Mouse (Mus musculus) thymus, adult 2 months (tissue): ENCODE data around the gene Tmem121. TPM values are rescaled to one million over a fixed set of nuclear protein-coding genes. Genes with fewer than 3 reads are reported as not detected.

Experiments used
- DNase-seq: peaks from one replicate; pipeline ENCODE4 v3.0.0; 2021
- H3K27ac ChIP-seq: fragments of 200-500 bp; 2 replicates; pipeline ENCODE4 v1.5.1; 2012; ENCODE audit warnings: low read length, control low read depth; ENCODE audit not compliant: control insufficient read depth, insufficient read depth
- H3K27me3 ChIP-seq: fragments of 200-500 bp; 2 replicates; pipeline ENCODE4 v1.6.1; 2012; ENCODE audit warnings: mild to moderate bottlenecking, low read length, moderate library complexity, mixed read lengths; ENCODE audit not compliant: control insufficient read depth, insufficient read depth
- H3K36me3 ChIP-seq: fragments of 200-500 bp; 2 replicates; pipeline ENCODE4 v1.6.1; 2012; ENCODE audit warnings: mild to moderate bottlenecking, low read length, moderate library complexity; ENCODE audit not compliant: control insufficient read depth, insufficient read depth
- H3K4me1 ChIP-seq: fragments of 200-500 bp; replicated peaks from 2 replicates; pipeline ENCODE4 v1.6.1; 2012; ENCODE audit warnings: low read length; ENCODE audit not compliant: control insufficient read depth, insufficient read depth
- H3K4me3 ChIP-seq: fragments of 200-500 bp; 2 replicates; pipeline ENCODE4 v1.5.1; 2012; ENCODE audit warnings: mild to moderate bottlenecking, low read length, control low read depth, moderate library complexity; ENCODE audit not compliant: control insufficient read depth, insufficient read depth
- CTCF ChIP-seq: fragments of 200-500 bp; IDR thresholded peaks from 2 replicates; pipeline ENCODE4 v1.5.1; 2012; ENCODE audit warnings: mild to moderate bottlenecking, control low read depth, low read length, moderate library complexity, borderline replicate concordance; ENCODE audit not compliant: control insufficient read depth, poor library complexity, insufficient read depth; ENCODE audit errors: extremely low read depth
- POLR2A ChIP-seq: fragments of 200-500 bp; IDR thresholded peaks from 2 replicates; pipeline ENCODE4 v1.6.1; 2012; ENCODE audit warnings: mild to moderate bottlenecking, low read length, control low read depth, moderate library complexity; ENCODE audit not compliant: control insufficient read depth, poor library complexity, insufficient read depth; ENCODE audit errors: extremely low read depth
- WGBS: fragments of 180-500 bp; shearing (Covaris S2); methylation state at CpG from one replicate; pipeline ENCODE4 v1.1.7; 2018; 5-methylcytosine and 5-hydroxymethylcytosine counted together
- polyA plus RNA-seq: library from polyadenylated mRNA; depleted of rRNA; stranded (reverse); fragments of >200 nt; gene quantifications from 2 replicates; pipeline ENCODE4 v1.2.3, GENCODE M21; 2012

The Tmem121 gene
- polyA plus RNA-seq, 1 experiment: 47.6 TPM

GRCm38 (mm10) chr12:113144886-113145285 is 40.8 kb upstream of the Tmem121 start:
- Histone ChIP-seq H3K27me3 (no peaks in the 10 kb centered on the region; the same call in 1 of the 2 replicates), H3K4me3 (no peak overlapping the region), H3K36me3 (no peaks in the 10 kb centered on the region), H3K27ac (no peak overlapping the region), H3K4me1 (peaks cover 24% of the 10 kb centered on the region)
- 94% methylated on average over 16 of the region's 16 CpGs for WGBS
- no peak for DNase-seq
- TF ChIP-seq CTCF (no peak), POLR2A (no peak)

DNA sequence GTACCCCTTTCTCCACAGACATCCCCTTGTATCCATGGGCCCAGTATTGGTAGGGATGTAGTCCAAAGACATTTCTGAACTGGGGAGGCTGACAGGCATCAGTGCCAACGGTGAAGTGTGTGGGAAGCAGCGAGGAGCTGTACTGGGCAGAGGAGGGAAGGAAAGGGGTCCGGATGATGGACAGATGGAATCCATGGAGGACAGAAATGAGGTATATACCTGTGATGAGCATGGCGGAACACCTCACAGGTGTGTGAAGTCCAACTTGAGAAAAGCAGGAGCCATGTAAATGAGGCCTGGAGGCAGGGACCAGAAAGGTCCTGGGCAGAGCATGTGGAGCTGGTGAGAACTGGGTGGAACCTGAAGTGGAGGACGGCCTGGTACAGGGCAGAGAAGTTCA is 40.1 kb upstream of the Tmem121 start:
- peaks cover 27% of the 10 kb centered on the region for H3K4me1 ChIP-seq
- no peaks in the 10 kb centered on the region for H3K36me3 ChIP-seq
- no peak overlapping the region for H3K27ac ChIP-seq
- no peak for DNase-seq
- no peak for TF ChIP-seq CTCF
- no peak for TF ChIP-seq POLR2A
- H3K27me3 ChIP-seq: no peaks in the 10 kb centered on the region; the same call in 1 of the 2 replicates
- H3K4me3 ChIP-seq: no peak overlapping the region
- WGBS: 82% methylated on average over 5 of the region's 5 CpGs

DNA sequence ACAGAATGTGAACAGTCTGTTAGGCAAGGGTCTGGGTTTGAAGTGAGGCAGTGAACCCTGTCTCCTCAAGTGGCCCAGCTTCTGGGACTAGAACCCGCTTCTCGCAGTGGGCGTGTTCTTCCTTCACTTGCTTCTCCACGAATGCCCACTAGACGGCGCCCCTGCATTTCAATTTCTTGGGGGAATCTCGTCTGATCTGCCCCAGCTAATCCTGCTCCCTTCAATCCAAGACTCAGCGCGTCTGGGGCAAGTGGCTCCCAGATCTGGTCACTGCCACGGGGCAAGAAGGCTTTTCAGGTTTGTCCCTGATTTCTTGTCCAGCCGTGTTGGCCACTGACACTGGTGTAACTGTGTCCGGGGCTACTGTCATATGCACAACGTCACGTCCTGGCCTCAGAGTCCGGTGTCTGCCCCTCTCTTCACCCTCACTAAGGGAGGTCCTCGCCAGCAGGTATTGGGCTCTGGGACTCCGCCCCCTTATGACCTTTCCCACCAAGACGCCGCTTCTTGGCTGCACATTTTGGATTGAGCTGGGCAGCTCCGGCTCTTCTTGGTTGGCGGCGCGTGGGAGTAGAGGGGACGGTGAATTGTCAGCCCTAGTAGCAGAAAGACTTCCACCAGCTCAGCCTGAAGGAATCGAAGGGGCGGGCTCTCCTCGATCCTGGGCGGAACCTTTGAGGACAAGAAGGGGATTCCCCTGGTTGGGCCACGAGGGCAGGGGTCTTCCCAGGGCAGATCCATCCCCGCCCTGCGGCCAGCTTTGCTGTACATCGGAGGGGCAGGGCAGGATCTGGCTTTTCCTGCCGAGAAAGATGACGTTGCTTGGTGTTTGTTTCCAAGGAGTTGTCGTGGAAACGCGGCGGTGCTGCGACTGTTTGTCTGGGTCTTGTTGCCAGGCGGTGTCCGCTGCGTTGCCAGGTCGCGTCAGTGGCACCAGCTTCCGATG is 39.3 kb upstream of the Tmem121 start, which contains the start of gene Crip1:
TSS of gene Crip1 (plus strand) at position 205 of the 946 bp plus-strand sequence.
- DNase-seq: peak; percentile 91
- peak within 1 kb of the TSS; percentile 6; the same call in 1 of the 2 replicates for H3K4me3 ChIP-seq
- no peak within 1 kb of the TSS for H3K27ac ChIP-seq
- H3K27me3 ChIP-seq: no peaks in the 10 kb centered on the region
- no peaks in the 10 kb centered on the region for H3K36me3 ChIP-seq
- WGBS: 33% methylated on average over 45 of the region's 45 CpGs
- TF ChIP-seq CTCF: peak; percentile 83
- no peak for TF ChIP-seq POLR2A
- H3K4me1 ChIP-seq: peaks cover 30% of the 10 kb centered on the region

- TF ChIP-seq POLR2A: no peak
- no peak for TF ChIP-seq CTCF
- Histone ChIP-seq H3K4me1 (peaks cover 34% of the 10 kb centered on the region), H3K27ac (no peak overlapping the region)
Measured at GRCm38 (mm10) chr12:113147481-113147880, 38.2 kb upstream of the Tmem121 start.

DNA sequence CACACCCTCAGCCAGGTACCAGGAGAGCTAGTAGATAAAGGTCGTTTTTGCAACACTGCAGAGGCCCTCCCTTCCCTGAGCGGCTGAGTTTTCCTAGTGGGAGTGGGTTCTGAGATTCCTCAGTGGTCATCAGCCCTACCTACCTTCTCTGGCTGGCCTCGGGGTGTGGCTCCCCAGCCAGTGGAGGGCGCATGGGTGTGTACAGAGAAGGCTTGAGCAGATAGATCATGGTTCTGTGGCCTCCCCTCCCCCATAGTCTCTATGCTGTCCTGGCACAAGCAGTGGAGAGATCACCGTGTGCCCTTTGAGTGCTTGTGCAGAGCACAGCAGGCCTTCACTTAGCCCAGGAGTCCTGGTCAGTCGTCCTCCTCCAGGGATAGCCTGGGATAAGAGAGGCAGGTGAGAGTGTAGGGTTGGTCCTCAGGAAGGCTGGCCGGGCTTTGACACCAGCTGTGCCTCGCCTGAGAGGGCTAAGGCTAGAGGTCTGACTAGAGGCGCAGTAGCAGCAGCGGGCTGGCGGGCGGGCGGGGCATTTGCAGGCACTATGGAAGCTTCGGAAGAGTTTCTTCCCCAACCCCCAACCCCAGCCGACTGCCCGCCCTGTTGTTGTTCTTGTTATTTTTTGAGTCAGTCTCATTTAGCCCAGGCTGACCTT is 37.2 kb upstream of the Tmem121 start:
- Histone ChIP-seq H3K4me3 (no peak overlapping the region), H3K27me3 (no peaks in the 10 kb centered on the region), H3K4me1 (peaks cover 44% of the 10 kb centered on the region), H3K27ac (no peak overlapping the region), H3K36me3 (no peaks in the 10 kb centered on the region)
- TF ChIP-seq POLR2A (no peak), CTCF (no peak)
- WGBS: 81% methylated on average over 16 of the region's 16 CpGs
- DNase-seq: no peak

More at GRCm38 (mm10) chr12:113147481-113147880, 38.2 kb upstream of the Tmem121 start:
- WGBS: 94% methylated on average over 8 of the region's 8 CpGs
- Histone ChIP-seq H3K4me3 (no peak overlapping the region), H3K27me3 (no peaks in the 10 kb centered on the region), H3K36me3 (no peaks in the 10 kb centered on the region)
- no peak for DNase-seq

DNA sequence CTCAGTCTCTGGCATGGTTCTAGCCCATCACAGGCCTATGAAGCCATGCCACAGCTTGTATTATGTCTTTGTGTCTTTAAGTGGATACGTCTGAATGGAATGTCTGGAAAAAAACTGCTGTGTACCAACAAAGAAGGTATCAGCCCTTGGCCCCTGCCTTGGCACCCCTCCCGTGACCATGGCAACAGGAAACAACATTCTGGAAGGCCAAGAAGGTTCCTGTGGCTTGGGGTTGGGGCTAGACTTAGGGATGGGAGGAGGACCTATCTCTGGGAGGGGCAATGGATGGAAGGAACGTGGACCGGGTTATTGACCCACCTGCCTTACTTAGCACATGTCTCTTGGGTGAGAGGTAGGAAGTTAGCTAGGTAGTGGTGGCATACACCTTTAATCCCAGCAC is 36.4 kb upstream of the Tmem121 start:
- Histone ChIP-seq H3K27ac (no peak overlapping the region), H3K27me3 (no peaks in the 10 kb centered on the region), H3K4me1 (peaks cover 47% of the 10 kb centered on the region), H3K36me3 (no peaks in the 10 kb centered on the region), H3K4me3 (no peak overlapping the region)
- TF ChIP-seq POLR2A: no peak
- TF ChIP-seq CTCF: no peak
- WGBS: 80% methylated on average over 4 of the region's 4 CpGs
- no peak for DNase-seq
